Mouse (Mus musculus): ENCODE measurements around the gene Slc29a1.

- no peak for TF ChIP-seq POLR2A (IDR thresholded peaks at IDR 0.05; ENCODE audit: borderline replicate concordance, extremely low read depth, insufficient read depth, insufficient read length, poor library complexity, severe bottlenecking)
- TF ChIP-seq CTCF (IDR thresholded peaks at IDR 0.05; ENCODE audit: borderline replicate concordance, extremely low read depth, insufficient read depth, insufficient read length), result no peak
Observed at GRCm38 (mm10) chr17:45616046-45616650, 16.7 kb upstream of the Slc29a1 start.
